Comparison of ENCODE assay signal across 8 mouse cellular contexts in genomic region chr17:47597838-47598579, GRCm38 (mm10). TPM values are rescaled to one million over a fixed set of nuclear protein-coding genes. Genes with fewer than 3 reads are reported as not detected.
DNase-seq lines count a peak whose midpoint lies in the region; ATAC-seq and TF ChIP-seq lines count a peak whose summit lies in the region.

No protein-coding gene starts in this region.

- no peak for TF ChIP-seq POLR2A in lung, adult 2 months (IDR thresholded peaks at IDR 0.05; ENCODE audit: borderline replicate concordance, extremely low read depth, low read depth, low read length)

- H3K9ac ChIP-seq in hindbrain, embryonic 13.5 days, result 0 out of 2 replicates have a peak overlapping the region, but pooled peaks have one; percentile 46

- no peak overlapping the region for H3K27ac ChIP-seq in hindbrain, embryonic 13.5 days

- H3K9me3 ChIP-seq in hindbrain, embryonic 13.5 days, result no peaks in the 10 kb centered on the region

- peak; percentile 48 for TF ChIP-seq CTCF in lung, adult 2 months (IDR thresholded peaks at IDR 0.05; ENCODE audit: insufficient read depth, low read length)

- intact Hi-C loops in left cerebral cortex, postnatal 4 days (cut with DNase I), result no loop called here

- peaks cover 48% of the 10 kb centered on the region for H3K4me1 ChIP-seq in hindbrain, embryonic 13.5 days (replicated peaks)
- peaks cover 43% of the 10 kb centered on the region for H3K4me1 ChIP-seq in lung, adult 2 months (ENCODE audit: control insufficient read depth, insufficient read depth, low read length)

- no peak for ATAC-seq in hindbrain, embryonic 13.5 days (ENCODE audit: low FRiP score)

- H3K36me3 ChIP-seq in hindbrain, embryonic 13.5 days, result peaks cover 45% of the 10 kb centered on the region

- no peak overlapping the region for H3K4me2 ChIP-seq in hindbrain, embryonic 13.5 days

- no peak overlapping the region for H3K4me3 ChIP-seq in hindbrain, embryonic 13.5 days
- no peak overlapping the region for H3K4me3 ChIP-seq in lung, adult 2 months (replicated peaks; ENCODE audit: extremely low read depth, low read depth, low read length)

- 33% methylated on average over 10 of the region's 10 CpGs for whole genome bisulfite sequencing in hindbrain, embryonic 13.5 days
- WGBS in lung, adult 2 months, result 15% methylated on average over 10 of the region's 10 CpGs

- DNase-seq in left cerebral cortex, postnatal 4 days, result peak; percentile 37
- no peak for DNase-seq in left cerebral cortex, adult 8-10 months (ENCODE audit: low spot score in 2 of 2)
- peak; percentile 89 for DNase-seq in ZHBTc4 (ENCODE audit: low read depth, low spot score)
- DNase-seq in embryo, embryonic 9.5 days (ENCODE audit: extremely low spot score), result peak; percentile 55
- DNase-seq in lung, adult 2 months, result peak; percentile 41
- DNase-seq in retina, embryonic 14.5 days (ENCODE audit: low spot score), result peak; percentile 78
- DNase-seq in frontal cortex, postnatal 14 days (ENCODE audit: low spot score in 2 of 2), result no peak

- 0 out of 2 replicates have a peak, but pooled peaks cover 4% of the 10 kb centered on the region for H3K27me3 ChIP-seq in hindbrain, embryonic 13.5 days

RNA-seq across cellular contexts. Expression of gene Bysl, which starts 13.3 kb away (rescaled TPM):
- 10 to 100 TPM; 28.6 TPM for total RNA-seq in left cerebral cortex, postnatal 4 days (2021)
- 10 to 100 TPM; 15.7 to 19.0 (median 17.1) TPM for total RNA-seq in left cerebral cortex, adult 8-10 months (2022)
- polyA plus RNA-seq in hindbrain, embryonic 13.5 days (2015; fragmentation: Nextera tagmentation; extraction: Ambion mirVana), result 33.9 and 34.2 TPM in 2 replicates
- 7.4 and 9.8 TPM in 2 replicates for polyA plus RNA-seq in lung, adult 2 months (2012; rRNA removed)

RNA-seq across cellular contexts. Expression of gene Med20, which starts 13.4 kb away (rescaled TPM):
- total RNA-seq in left cerebral cortex, postnatal 4 days (2021), result 10 to 100 TPM; 29.2 to 30.3 TPM
- total RNA-seq in left cerebral cortex, adult 8-10 months (2022), result 10 to 100 TPM; 26.3 to 34.7 (median 27.2) TPM
- polyA plus RNA-seq in hindbrain, embryonic 13.5 days (2015; fragmentation: Nextera tagmentation; extraction: Ambion mirVana), result 42.5 and 44.8 TPM in 2 replicates
- polyA plus RNA-seq in lung, adult 2 months (2012; rRNA removed), result 20.0 and 27.3 TPM in 2 replicates

RNA-seq across cellular contexts. Expression of gene Gm20517, which starts 13.4 kb away (rescaled TPM):
- 1 to 10 TPM; 4.8 to 6.6 TPM for total RNA-seq in left cerebral cortex, postnatal 4 days (2021)
- 1 to 10 TPM; 3.8 to 9.6 (median 6.6) TPM for total RNA-seq in left cerebral cortex, adult 8-10 months (2022)
- 2.1 and 2.7 TPM in 2 replicates for polyA plus RNA-seq in hindbrain, embryonic 13.5 days (2015; fragmentation: Nextera tagmentation; extraction: Ambion mirVana)
- 0.45 and 0.52 TPM in 2 replicates for polyA plus RNA-seq in lung, adult 2 months (2012; rRNA removed)

RNA-seq across cellular contexts. Expression of gene Usp49, which starts 32.5 kb away (rescaled TPM):
- 10 to 100 TPM; 23.3 to 26.2 TPM for total RNA-seq in left cerebral cortex, postnatal 4 days (2021)
- 10 to 100 TPM; 10.2 to 13.4 (median 11.6) TPM for total RNA-seq in left cerebral cortex, adult 8-10 months (2022)
- polyA plus RNA-seq in hindbrain, embryonic 13.5 days (2015; fragmentation: Nextera tagmentation; extraction: Ambion mirVana), result 8.6 and 9.1 TPM in 2 replicates
- polyA plus RNA-seq in lung, adult 2 months (2012; rRNA removed), result 6.4 and 6.7 TPM in 2 replicates

Comparison
In these comparisons a context has a peak if more than half of its experiments do, and no peak if none do; other contexts are left out.
1. DNase-seq: peak in left cerebral cortex, postnatal 4 days (single experiment), ZHBTc4 (single experiment), embryo, embryonic 9.5 days (single experiment), lung, adult 2 months (single experiment) and retina, embryonic 14.5 days (single experiment); none in left cerebral cortex, adult 8-10 months (0 of 2) and frontal cortex, postnatal 14 days (0 of 2).